Mouse (Mus musculus): ENCODE measurements around the gene Lsm3. TPM values are rescaled to one million over a fixed set of nuclear protein-coding genes. Genes with fewer than 3 reads are reported as not detected.

The Lsm3 gene
- polyA plus RNA-seq, 1 experiment = 207 TPM

- Histone ChIP-seq H3K4me3 (ENCODE audit: insufficient read depth, poor library complexity, severe bottlenecking) (no peak overlapping the region), H3K36me3 (ENCODE audit: control insufficient read depth, insufficient read depth) (no peaks in the 10 kb centered on the region), H3ac (ENCODE audit: control insufficient read depth, insufficient read length, low read depth) (no peak overlapping the region), H3K79me3 (ENCODE audit: low read depth) (no peaks in the 10 kb centered on the region), H3K79me2 (ENCODE audit: control insufficient read depth, insufficient read depth) (no peaks in the 10 kb centered on the region), H3K27me3 (ENCODE audit: control insufficient read depth, insufficient read depth, insufficient read length) (no peaks in the 10 kb centered on the region)
- no peak for TF ChIP-seq MYOG (IDR thresholded peaks at IDR 0.05; ENCODE audit: control insufficient read depth, extremely low read depth, insufficient read length)
- TF ChIP-seq MAX (IDR thresholded peaks at IDR 0.05) = no peak
- no peak for TF ChIP-seq MYOD1 (IDR thresholded peaks at IDR 0.05; ENCODE audit: control insufficient read depth, insufficient read length, low read depth)
- TF ChIP-seq CEBPB (IDR thresholded peaks at IDR 0.05; ENCODE audit: low read depth) = no peak
- TF ChIP-seq FOSL1 (IDR thresholded peaks at IDR 0.05; ENCODE audit: insufficient read depth, low read length, poor library complexity, severe bottlenecking) = no peak
- no peak for TF ChIP-seq USF1 (IDR thresholded peaks at IDR 0.05; ENCODE audit: low read depth)
- TF ChIP-seq CTCF (IDR thresholded peaks at IDR 0.05; ENCODE audit: control insufficient read depth, insufficient read depth, insufficient read length) = no peak
Observed at GRCm38 (mm10) chr6:91546241-91546884, 30.6 kb downstream of the Lsm3 start.

- H3K79me3 ChIP-seq (ENCODE audit: low read depth) = no peaks in the 10 kb centered on the region
- H3ac ChIP-seq (ENCODE audit: control insufficient read depth, insufficient read length, low read depth) = no peak overlapping the region
- no peaks in the 10 kb centered on the region for H3K79me2 ChIP-seq (ENCODE audit: control insufficient read depth, insufficient read depth)
- TF ChIP-seq FOSL1 (IDR thresholded peaks at IDR 0.05; ENCODE audit: insufficient read depth, low read length, poor library complexity, severe bottlenecking) (no peak), CTCF (IDR thresholded peaks at IDR 0.05; ENCODE audit: control insufficient read depth, insufficient read depth, insufficient read length) (no peak), MYOG (IDR thresholded peaks at IDR 0.05; ENCODE audit: control insufficient read depth, extremely low read depth, insufficient read length) (no peak), CEBPB (IDR thresholded peaks at IDR 0.05; ENCODE audit: low read depth) (no peak), MYOD1 (IDR thresholded peaks at IDR 0.05; ENCODE audit: control insufficient read depth, insufficient read length, low read depth) (no peak), MAX (IDR thresholded peaks at IDR 0.05) (no peak), USF1 (IDR thresholded peaks at IDR 0.05; ENCODE audit: low read depth) (no peak)
- H3K36me3 ChIP-seq (ENCODE audit: control insufficient read depth, insufficient read depth) = no peaks in the 10 kb centered on the region
- H3K27me3 ChIP-seq (ENCODE audit: control insufficient read depth, insufficient read depth, insufficient read length) = no peaks in the 10 kb centered on the region
- no peak overlapping the region for H3K4me3 ChIP-seq (ENCODE audit: insufficient read depth, poor library complexity, severe bottlenecking)
Observed at GRCm38 (mm10) chr6:91547313-91547712, 31.6 kb downstream of the Lsm3 start.

- TF ChIP-seq MYOG (IDR thresholded peaks at IDR 0.05; ENCODE audit: control insufficient read depth, extremely low read depth, insufficient read length) (no peak), MYOD1 (IDR thresholded peaks at IDR 0.05; ENCODE audit: control insufficient read depth, insufficient read length, low read depth) (no peak), MAX (IDR thresholded peaks at IDR 0.05) (no peak), CEBPB (IDR thresholded peaks at IDR 0.05; ENCODE audit: low read depth) (no peak), FOSL1 (IDR thresholded peaks at IDR 0.05; ENCODE audit: insufficient read depth, low read length, poor library complexity, severe bottlenecking) (no peak), USF1 (IDR thresholded peaks at IDR 0.05; ENCODE audit: low read depth) (no peak), CTCF (IDR thresholded peaks at IDR 0.05; ENCODE audit: control insufficient read depth, insufficient read depth, insufficient read length) (no peak)
- Histone ChIP-seq H3K36me3 (ENCODE audit: control insufficient read depth, insufficient read depth) (no peaks in the 10 kb centered on the region), H3ac (ENCODE audit: control insufficient read depth, insufficient read length, low read depth) (no peak overlapping the region), H3K79me2 (ENCODE audit: control insufficient read depth, insufficient read depth) (no peaks in the 10 kb centered on the region), H3K4me3 (ENCODE audit: insufficient read depth, poor library complexity, severe bottlenecking) (no peak overlapping the region), H3K27me3 (ENCODE audit: control insufficient read depth, insufficient read depth, insufficient read length) (no peaks in the 10 kb centered on the region), H3K79me3 (ENCODE audit: low read depth) (no peaks in the 10 kb centered on the region)
Observed at GRCm38 (mm10) chr6:91549621-91550020, 33.9 kb downstream of the Lsm3 start.

DNA sequence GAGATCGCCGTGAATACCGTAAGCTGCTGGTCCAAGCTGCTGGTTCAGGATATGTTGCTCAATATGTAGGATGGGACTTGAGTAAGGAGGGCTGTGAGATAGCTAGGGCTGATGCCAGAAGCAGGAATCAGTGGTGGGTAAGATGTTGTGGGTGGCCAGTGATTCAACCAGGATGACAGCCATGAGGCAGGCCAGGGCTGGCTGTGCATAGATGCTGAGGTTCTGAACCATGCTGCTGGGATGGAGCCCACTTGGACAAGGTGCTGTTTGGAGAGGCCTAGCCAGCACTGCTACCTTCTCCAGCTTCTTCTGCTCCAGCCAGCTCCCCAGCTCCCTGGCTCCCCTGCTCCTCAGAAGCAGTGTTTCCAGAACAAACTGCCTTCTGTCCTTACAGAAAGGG, 35.9 kb downstream of the Lsm3 start:
- Histone ChIP-seq H3K27me3 (ENCODE audit: control insufficient read depth, insufficient read depth, insufficient read length) (no peaks in the 10 kb centered on the region), H3K36me3 (ENCODE audit: control insufficient read depth, insufficient read depth) (no peaks in the 10 kb centered on the region), H3K79me3 (ENCODE audit: low read depth) (no peaks in the 10 kb centered on the region), H3K4me3 (ENCODE audit: insufficient read depth, poor library complexity, severe bottlenecking) (no peak overlapping the region), H3ac (ENCODE audit: control insufficient read depth, insufficient read length, low read depth) (no peak overlapping the region), H3K79me2 (ENCODE audit: control insufficient read depth, insufficient read depth) (no peaks in the 10 kb centered on the region)
- no peak for TF ChIP-seq CEBPB (IDR thresholded peaks at IDR 0.05; ENCODE audit: low read depth)

DNA sequence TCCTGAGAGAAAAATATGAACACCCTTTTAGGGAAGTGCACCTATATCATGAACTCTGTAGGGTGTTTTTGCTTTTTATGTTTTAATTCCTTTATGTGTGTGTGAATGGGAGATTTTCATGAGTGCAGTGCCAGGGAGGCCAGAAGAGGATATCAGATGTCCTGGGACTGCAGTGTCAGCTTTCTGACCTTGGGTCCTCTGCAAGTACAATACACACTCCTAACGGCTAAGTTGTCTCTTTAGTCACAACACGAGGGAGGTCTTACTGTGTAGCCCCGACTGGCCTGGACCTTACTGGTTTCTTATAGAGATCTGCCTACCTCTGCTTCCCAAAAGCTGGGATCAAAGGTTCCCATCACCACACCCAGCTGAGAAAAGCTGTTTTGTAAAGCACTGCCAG, 37.0 kb downstream of the Lsm3 start:
- H3K79me3 ChIP-seq (ENCODE audit: low read depth) = no peaks in the 10 kb centered on the region
- H3K27me3 ChIP-seq (ENCODE audit: control insufficient read depth, insufficient read depth, insufficient read length) = no peaks in the 10 kb centered on the region
- H3K4me3 ChIP-seq (ENCODE audit: insufficient read depth, poor library complexity, severe bottlenecking) = no peak overlapping the region
- H3K79me2 ChIP-seq (ENCODE audit: control insufficient read depth, insufficient read depth) = no peaks in the 10 kb centered on the region
- TF ChIP-seq MYOD1 (IDR thresholded peaks at IDR 0.05; ENCODE audit: control insufficient read depth, insufficient read length, low read depth) (no peak), CEBPB (IDR thresholded peaks at IDR 0.05; ENCODE audit: low read depth) (no peak), FOSL1 (IDR thresholded peaks at IDR 0.05; ENCODE audit: insufficient read depth, low read length, poor library complexity, severe bottlenecking) (no peak), USF1 (IDR thresholded peaks at IDR 0.05; ENCODE audit: low read depth) (no peak), MYOG (IDR thresholded peaks at IDR 0.05; ENCODE audit: control insufficient read depth, extremely low read depth, insufficient read length) (no peak), MAX (IDR thresholded peaks at IDR 0.05) (no peak), CTCF (IDR thresholded peaks at IDR 0.05; ENCODE audit: control insufficient read depth, insufficient read depth, insufficient read length) (no peak)
- no peaks in the 10 kb centered on the region for H3K36me3 ChIP-seq (ENCODE audit: control insufficient read depth, insufficient read depth)
- no peak overlapping the region for H3ac ChIP-seq (ENCODE audit: control insufficient read depth, insufficient read length, low read depth)

DNA sequence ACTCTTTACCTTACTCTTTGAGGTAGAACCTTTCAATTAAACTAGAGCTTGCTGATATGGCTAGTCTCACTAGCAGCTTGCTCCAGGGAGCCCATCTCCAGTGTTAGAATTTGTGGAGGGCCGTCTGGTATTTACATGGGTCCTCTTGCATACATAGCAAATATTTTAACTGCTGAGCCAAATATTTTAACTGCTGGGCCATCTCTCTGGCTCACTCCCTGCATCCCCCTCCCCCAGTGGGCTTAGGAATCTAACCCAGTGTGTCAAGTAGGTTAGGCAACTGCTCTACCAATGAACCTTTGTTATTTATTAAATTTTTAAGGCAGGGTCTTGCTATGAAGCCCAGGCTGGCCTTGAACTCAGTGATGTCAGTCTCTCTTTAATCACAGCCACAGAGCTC, 42.8 kb downstream of the Lsm3 start:
- Histone ChIP-seq H3K27me3 (ENCODE audit: control insufficient read depth, insufficient read depth, insufficient read length) (no peaks in the 10 kb centered on the region), H3K36me3 (ENCODE audit: control insufficient read depth, insufficient read depth) (no peaks in the 10 kb centered on the region), H3K79me2 (ENCODE audit: control insufficient read depth, insufficient read depth) (no peaks in the 10 kb centered on the region), H3ac (ENCODE audit: control insufficient read depth, insufficient read length, low read depth) (no peak overlapping the region), H3K4me3 (ENCODE audit: insufficient read depth, poor library complexity, severe bottlenecking) (no peak overlapping the region), H3K79me3 (ENCODE audit: low read depth) (no peaks in the 10 kb centered on the region)
- TF ChIP-seq MYOD1 (IDR thresholded peaks at IDR 0.05; ENCODE audit: control insufficient read depth, insufficient read length, low read depth) = no peak
- TF ChIP-seq USF1 (IDR thresholded peaks at IDR 0.05; ENCODE audit: low read depth) = no peak
- no peak for TF ChIP-seq MAX (IDR thresholded peaks at IDR 0.05)
- no peak for TF ChIP-seq MYOG (IDR thresholded peaks at IDR 0.05; ENCODE audit: control insufficient read depth, extremely low read depth, insufficient read length)
